Mouse (Mus musculus) small intestine, adult 2 months (tissue): ENCODE measurements around the gene Col5a2. TPM values are rescaled to one million over a fixed set of nuclear protein-coding genes. Genes with fewer than 3 reads are reported as not detected.
A peak's percentile ranks its signal among the peaks of the same experiment; 100 is the strongest.

Experiments used
- H3K27ac ChIP-seq: fragments of 200-500 bp; 2 replicates; pipeline ENCODE4 v1.5.1; 2012; ENCODE audit warnings: low read depth, low read length, control low read depth, inconsistent platforms; ENCODE audit not compliant: insufficient read depth
- H3K27me3 ChIP-seq: fragments of 200-500 bp; 2 replicates; pipeline ENCODE4 v1.6.1; 2012; ENCODE audit warnings: mild to moderate bottlenecking, moderate library complexity, low read length, inconsistent platforms; ENCODE audit not compliant: control insufficient read depth, insufficient read depth
- H3K36me3 ChIP-seq: fragments of 200-500 bp; 2 replicates; pipeline ENCODE4 v1.6.1; 2012; ENCODE audit warnings: mild to moderate bottlenecking, low read length, control low read depth, inconsistent platforms; ENCODE audit not compliant: control insufficient read depth, insufficient read depth
- H3K4me1 ChIP-seq: fragments of 200-500 bp; 2 replicates; pipeline ENCODE4 v1.6.1; 2012; ENCODE audit warnings: low read length, inconsistent platforms, mixed read lengths; ENCODE audit not compliant: control insufficient read depth, insufficient read depth, insufficient read length
- H3K4me3 ChIP-seq: fragments of 200-500 bp; 2 replicates; pipeline ENCODE4 v1.5.1; 2012; ENCODE audit warnings: low read depth, mild to moderate bottlenecking, control low read depth, inconsistent platforms, low read length, moderate library complexity
- CTCF ChIP-seq: fragments of 200-500 bp; IDR thresholded peaks from 2 replicates; pipeline ENCODE4 v1.5.1; 2012; ENCODE audit warnings: low read depth, mild to moderate bottlenecking, control low read depth, inconsistent platforms, low read length, moderate library complexity, mixed read lengths; ENCODE audit not compliant: insufficient replicate concordance, insufficient read length; ENCODE audit errors: extremely low read depth
- POLR2A ChIP-seq: fragments of 200-500 bp; IDR thresholded peaks from 2 replicates; pipeline ENCODE4 v1.6.1; 2012; ENCODE audit warnings: low read depth, mild to moderate bottlenecking, control low read depth, inconsistent platforms, low read length, moderate library complexity
- WGBS: fragments of 180-500 bp; shearing (Covaris S2); methylation state at CpG from one replicate; pipeline ENCODE4 v1.1.7; 2018; 5-methylcytosine and 5-hydroxymethylcytosine counted together
- polyA plus RNA-seq: library from polyadenylated mRNA; depleted of rRNA; stranded (reverse); fragments of >200 nt; gene quantifications from 2 replicates; pipeline ENCODE4 v1.2.3, GENCODE M21; 2012

Gene Col5a2
- polyA plus RNA-seq, 1 experiment, result 3.1 TPM

GRCm38 (mm10) chr1:45502241-45502741 is 791 bp downstream of the Col5a2 start:
- no peak for TF ChIP-seq CTCF
- TF ChIP-seq POLR2A, result no peak; the same call in 1 of the 2 replicates
- WGBS, result 15% methylated on average over 11 of the region's 11 CpGs
- Histone ChIP-seq H3K27me3 (no peaks in the 10 kb centered on the region), H3K36me3 (no peaks in the 10 kb centered on the region), H3K27ac (peak overlapping the region; percentile 35), H3K4me3 (peak overlapping the region; percentile 34), H3K4me1 (no peaks in the 10 kb centered on the region)

- WGBS, result 51% methylated on average over 6 of the region's 6 CpGs
- H3K36me3 ChIP-seq, result no peaks in the 10 kb centered on the region
- H3K4me3 ChIP-seq, result no peak overlapping the region
- TF ChIP-seq CTCF, result no peak
- TF ChIP-seq POLR2A, result no peak
- H3K4me1 ChIP-seq, result no peaks in the 10 kb centered on the region
- H3K27me3 ChIP-seq, result no peaks in the 10 kb centered on the region
- no peak overlapping the region for H3K27ac ChIP-seq
Measured at GRCm38 (mm10) chr1:45501437-45501836, 1.6 kb downstream of the Col5a2 start.

GRCm38 (mm10) chr1:45500456-45500855 is 2.6 kb downstream of the Col5a2 start:
- Histone ChIP-seq H3K4me1 (no peaks in the 10 kb centered on the region), H3K27ac (no peak overlapping the region), H3K36me3 (no peaks in the 10 kb centered on the region), H3K4me3 (no peak overlapping the region), H3K27me3 (no peaks in the 10 kb centered on the region)
- no peak for TF ChIP-seq CTCF
- no peak for TF ChIP-seq POLR2A
- 79% methylated on average over 6 of the region's 6 CpGs for WGBS

GRCm38 (mm10) chr1:45495025-45495424 is 8.1 kb downstream of the Col5a2 start:
- H3K27ac ChIP-seq, result no peak overlapping the region
- whole genome bisulfite sequencing, result 59% methylated on average over 2 of the region's 2 CpGs

GRCm38 (mm10) chr1:45492130-45492723 is 10.9 kb downstream of the Col5a2 start:
- Histone ChIP-seq H3K27me3 (no peaks in the 10 kb centered on the region), H3K4me3 (no peak overlapping the region), H3K4me1 (no peaks in the 10 kb centered on the region), H3K27ac (no peak overlapping the region), H3K36me3 (no peaks in the 10 kb centered on the region)
- WGBS, result 78% methylated on average over 4 of the region's 4 CpGs
- TF ChIP-seq CTCF, result no peak

More at GRCm38 (mm10) chr1:45495025-45495424, 8.1 kb downstream of the Col5a2 start:
- no peaks in the 10 kb centered on the region for H3K27me3 ChIP-seq
- H3K4me3 ChIP-seq, result no peak overlapping the region
- H3K36me3 ChIP-seq, result no peaks in the 10 kb centered on the region
- H3K4me1 ChIP-seq, result no peaks in the 10 kb centered on the region
- TF ChIP-seq CTCF (no peak), POLR2A (no peak)

- H3K36me3 ChIP-seq, result no peaks in the 10 kb centered on the region
- TF ChIP-seq CTCF (no peak), POLR2A (no peak)
- H3K4me1 ChIP-seq, result no peaks in the 10 kb centered on the region
- 87% methylated on average over 1 of the region's 1 CpGs for WGBS
- H3K27ac ChIP-seq, result no peak overlapping the region
- no peak overlapping the region for H3K4me3 ChIP-seq
- H3K27me3 ChIP-seq, result no peaks in the 10 kb centered on the region
Measured at GRCm38 (mm10) chr1:45490451-45490850, 12.6 kb downstream of the Col5a2 start.

GRCm38 (mm10) chr1:45488291-45488690 is 14.8 kb downstream of the Col5a2 start:
- Histone ChIP-seq H3K36me3 (no peaks in the 10 kb centered on the region), H3K4me1 (no peaks in the 10 kb centered on the region), H3K27me3 (no peaks in the 10 kb centered on the region), H3K4me3 (no peak overlapping the region), H3K27ac (no peak overlapping the region)
- 87% methylated on average over 1 of the region's 1 CpGs for WGBS
- no peak for TF ChIP-seq CTCF
